Mouse (Mus musculus): Measurements from ENCODE around the gene Sntb2.

- TF ChIP-seq EP300 (IDR thresholded peaks at IDR 0.05; ENCODE audit: low read depth) = no peak
- TF ChIP-seq CTCF (IDR thresholded peaks at IDR 0.05; ENCODE audit: low read depth) = no peak
Observed at GRCm38 (mm10) chr8:106907450-106907849, 28.1 kb upstream of the Sntb2 start.

All from heart, postnatal 0 days (tissue).